Mouse (Mus musculus): Measurements from ENCODE around the gene Kcnj1.

DNA sequence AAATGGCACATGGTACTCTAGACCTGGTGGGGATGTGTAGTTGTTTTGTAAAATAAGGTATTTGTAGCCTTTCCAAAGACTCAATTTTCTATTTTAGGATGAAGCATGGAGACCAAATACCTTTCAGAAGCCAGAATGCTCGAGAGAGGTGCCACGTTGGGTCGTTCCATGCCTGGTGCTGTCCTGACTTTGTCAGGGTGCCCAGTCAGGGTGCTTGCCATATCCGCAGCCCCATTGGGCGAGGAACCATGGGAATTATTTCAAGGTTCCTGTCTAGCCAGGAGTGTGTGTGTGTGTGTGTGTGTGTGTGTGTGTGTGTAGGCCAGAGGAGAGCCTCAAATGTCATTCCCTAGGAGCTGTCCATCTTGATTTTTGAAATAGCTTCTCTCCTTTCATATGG is 38.4 kb downstream of the Kcnj1 start:
- TF ChIP-seq CTCF (conservative IDR thresholded peaks at IDR 0.05; ENCODE audit: low read length) = no peak
- no peak for TF ChIP-seq POU5F1 (IDR thresholded peaks at IDR 0.05; ENCODE audit: borderline replicate concordance, low read length)
